Mouse (Mus musculus): ENCODE results near the gene Papss1. TPM values are rescaled to one million over a fixed set of nuclear protein-coding genes. Genes with fewer than 3 reads are reported as not detected.

Gene Papss1
- polyA plus RNA-seq, 1 experiment from 2014 or later: 130 TPM

DNA sequence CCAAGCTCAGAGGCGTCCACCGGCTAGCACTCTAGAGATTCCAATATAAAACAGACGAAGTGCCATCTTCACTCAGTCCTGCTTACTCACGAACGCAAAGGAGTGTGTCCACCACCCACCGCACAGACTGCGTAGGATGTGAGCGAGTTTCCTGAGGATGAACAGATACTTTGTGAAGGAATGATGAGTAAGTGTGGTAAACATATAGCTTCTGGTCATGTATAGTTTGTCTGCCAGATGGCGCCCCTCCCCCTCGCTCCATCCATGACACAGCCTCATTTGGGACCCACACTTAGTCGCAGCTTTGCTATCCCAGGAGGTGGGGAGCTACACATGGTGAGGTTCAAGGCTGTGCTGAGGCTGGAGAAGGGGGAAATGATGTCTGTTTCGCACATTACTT, 121.5 kb downstream of the Papss1 start:
- H3K27me3 ChIP-seq (ENCODE audit: control insufficient read depth, insufficient read depth, low read length): no peaks in the 10 kb centered on the region
- H3K9ac ChIP-seq: no peak overlapping the region
- H3K27ac ChIP-seq: no peak overlapping the region
- H3K36me3 ChIP-seq (replicated peaks; ENCODE audit: control insufficient read depth, insufficient read depth): no peaks in the 10 kb centered on the region
- no peak for DNase-seq (ENCODE audit: low spot score)
- ATAC-seq (ENCODE audit: low FRiP score): no peak; the same call in 1 of the 2 replicates
- WGBS: 79% methylated on average over 12 of the region's 12 CpGs
- H3K9me3 ChIP-seq (ENCODE audit: control insufficient read depth, low read length): no peaks in the 10 kb centered on the region
- no peak overlapping the region for H3K4me3 ChIP-seq (replicated peaks; ENCODE audit: low read length)
- H3K4me1 ChIP-seq (replicated peaks; ENCODE audit: control insufficient read depth, insufficient read depth, low read length): no peaks in the 10 kb centered on the region
- no peak overlapping the region for H3K4me2 ChIP-seq (replicated peaks)

DNA sequence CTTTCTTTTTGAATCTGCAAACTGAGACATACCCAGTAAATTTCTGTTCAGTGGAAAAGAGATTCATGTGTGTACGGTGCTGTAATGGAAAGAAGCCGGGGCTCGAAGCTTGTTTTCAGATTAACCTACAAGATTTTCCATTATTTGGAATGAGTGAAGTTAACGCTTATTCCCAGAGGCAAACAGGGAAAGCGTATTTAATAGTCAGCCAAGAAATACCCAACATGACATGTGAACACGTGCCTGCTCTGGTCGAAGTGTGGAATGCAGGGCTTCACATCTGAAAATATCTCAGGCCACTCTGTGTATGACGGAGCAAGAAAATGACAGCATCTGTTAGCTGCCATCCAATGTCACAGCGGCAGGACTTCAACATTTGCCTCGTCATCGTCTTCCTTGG, 125.4 kb downstream of the Papss1 start:
- DNase-seq (ENCODE audit: low spot score) (no peak), ATAC-seq (ENCODE audit: low FRiP score) (no peak)
- Histone ChIP-seq H3K4me1 (replicated peaks; ENCODE audit: control insufficient read depth, insufficient read depth, low read length) (no peaks in the 10 kb centered on the region), H3K36me3 (replicated peaks; ENCODE audit: control insufficient read depth, insufficient read depth) (no peaks in the 10 kb centered on the region), H3K9me3 (ENCODE audit: control insufficient read depth, low read length) (no peaks in the 10 kb centered on the region), H3K4me2 (replicated peaks) (no peak overlapping the region), H3K9ac (no peak overlapping the region), H3K27me3 (ENCODE audit: control insufficient read depth, insufficient read depth, low read length) (no peaks in the 10 kb centered on the region), H3K27ac (no peak overlapping the region), H3K4me3 (replicated peaks; ENCODE audit: low read length) (no peak overlapping the region)
- WGBS: 87% methylated on average over 11 of the region's 11 CpGs

GRCm38 (mm10) chr3:131690543-131690942, 126.0 kb downstream of the Papss1 start:
- Histone ChIP-seq H3K36me3 (replicated peaks; ENCODE audit: control insufficient read depth, insufficient read depth) (no peaks in the 10 kb centered on the region), H3K9ac (no peak overlapping the region), H3K4me2 (replicated peaks) (no peak overlapping the region), H3K9me3 (ENCODE audit: control insufficient read depth, low read length) (no peaks in the 10 kb centered on the region), H3K27me3 (ENCODE audit: control insufficient read depth, insufficient read depth, low read length) (no peaks in the 10 kb centered on the region), H3K27ac (no peak overlapping the region), H3K4me3 (replicated peaks; ENCODE audit: low read length) (no peak overlapping the region), H3K4me1 (replicated peaks; ENCODE audit: control insufficient read depth, insufficient read depth, low read length) (no peaks in the 10 kb centered on the region)
- no peak for DNase-seq (ENCODE audit: low spot score)
- WGBS: 90% methylated on average over 7 of the region's 7 CpGs
- no peak for ATAC-seq (ENCODE audit: low FRiP score)

DNA sequence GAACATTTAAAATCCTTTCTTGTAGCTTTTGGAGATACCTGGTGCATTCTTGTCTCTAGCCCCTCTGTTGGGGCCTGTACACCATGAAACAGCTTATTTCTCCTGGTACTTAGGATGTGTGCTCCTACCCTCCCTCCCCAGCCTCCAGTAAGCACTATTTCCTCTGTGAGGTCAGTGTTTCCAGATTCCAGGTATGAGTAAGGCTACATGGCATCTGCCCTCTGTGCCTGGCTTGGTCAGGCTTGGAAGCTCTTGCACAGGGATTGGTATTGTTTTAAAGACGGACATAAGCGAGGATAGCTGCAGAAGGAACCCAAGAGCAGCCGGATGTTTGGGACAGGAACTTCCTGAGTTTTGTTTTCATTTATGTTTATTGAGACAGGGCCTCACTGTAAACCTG, 126.6 kb downstream of the Papss1 start:
- Histone ChIP-seq H3K27ac (no peak overlapping the region), H3K9me3 (ENCODE audit: control insufficient read depth, low read length) (no peaks in the 10 kb centered on the region), H3K4me3 (replicated peaks; ENCODE audit: low read length) (no peak overlapping the region), H3K9ac (no peak overlapping the region), H3K36me3 (replicated peaks; ENCODE audit: control insufficient read depth, insufficient read depth) (no peaks in the 10 kb centered on the region), H3K4me2 (replicated peaks) (no peak overlapping the region), H3K4me1 (replicated peaks; ENCODE audit: control insufficient read depth, insufficient read depth, low read length) (no peaks in the 10 kb centered on the region), H3K27me3 (ENCODE audit: control insufficient read depth, insufficient read depth, low read length) (no peaks in the 10 kb centered on the region)
- DNase-seq (ENCODE audit: low spot score) (no peak), ATAC-seq (ENCODE audit: low FRiP score) (no peak)
- 85% methylated on average over 3 of the region's 3 CpGs for WGBS

Other genes with a start within 250 kb of the Papss1 start
- 4.2 and 4.6 TPM in 2 replicates for gene Sgms2, start 73.4 kb upstream of the Papss1 start, polyA plus RNA-seq (2014; fragmentation: Nextera tagmentation; extraction: Ambion mirVana)